Mouse (Mus musculus): ENCODE data around the gene Bfsp1. TPM values are rescaled to one million over a fixed set of nuclear protein-coding genes. Genes with fewer than 3 reads are reported as not detected.

Gene Bfsp1
- 0.14 and 0.22 TPM in 2 replicates for polyA plus RNA-seq (2015; fragmentation: Nextera tagmentation; extraction: Ambion mirVana)

- Histone ChIP-seq H3K4me3 (replicated peaks) (peak within 1 kb of the TSS; percentile 46), H3K4me1 (replicated peaks) (peaks cover 18% of the 10 kb centered on the region), H3K4me2 (peak within 1 kb of the TSS; percentile 70), H3K27me3 (peaks cover 55% of the 10 kb centered on the region), H3K9me3 (replicated peaks) (no peaks in the 10 kb centered on the region), H3K9ac (peak within 1 kb of the TSS; percentile 21; the same call in 1 of the 2 replicates), H3K27ac (replicated peaks) (no peak within 1 kb of the TSS), H3K36me3 (replicated peaks) (no peaks in the 10 kb centered on the region)
- peak; percentile 56 for ATAC-seq (ENCODE audit: insufficient read depth)
- WGBS (ENCODE audit: insufficient replicate concordance): 5% methylated on average over 86 of the region's 86 CpGs
Measured at GRCm38 (mm10) chr2:143862484-143863231, at the start of gene Bfsp1. Gene Bfsp1 (minus strand): TSS chr2:143863173.

DNA sequence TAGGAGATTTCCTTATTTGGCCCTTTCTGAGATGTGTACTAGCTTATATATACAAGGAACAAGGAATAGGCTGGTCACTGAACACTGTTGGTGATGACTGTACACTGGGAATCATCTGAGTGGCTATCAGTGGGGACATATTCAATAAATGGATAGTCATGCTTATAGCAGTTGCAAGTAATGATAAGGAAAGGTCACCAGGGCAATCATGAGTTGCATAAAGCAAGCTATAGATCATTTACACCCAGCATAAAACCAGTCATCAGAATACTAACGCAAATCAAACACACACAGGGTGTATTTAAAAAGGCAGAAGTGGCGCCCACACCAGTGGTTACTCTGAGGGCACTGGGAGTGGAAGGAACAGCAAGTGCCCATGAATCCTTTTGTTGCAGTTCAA is 49.2 kb upstream of the Bfsp1 start:
- H3K36me3 ChIP-seq (replicated peaks): no peaks in the 10 kb centered on the region
- H3K27me3 ChIP-seq: peaks cover 10% of the 10 kb centered on the region; the same call in 1 of the 2 replicates
- H3K4me2 ChIP-seq: peak overlapping the region; percentile 5; the same call in 1 of the 2 replicates
- H3K4me3 ChIP-seq (replicated peaks): no peak overlapping the region
- H3K9me3 ChIP-seq (replicated peaks): no peaks in the 10 kb centered on the region
- no peak overlapping the region for H3K27ac ChIP-seq (replicated peaks)
- no peak overlapping the region for H3K9ac ChIP-seq
- ATAC-seq (ENCODE audit: insufficient read depth): no peak
- WGBS (ENCODE audit: insufficient replicate concordance): 55% methylated on average over 2 of the region's 2 CpGs
- H3K4me1 ChIP-seq (replicated peaks): peaks cover 40% of the 10 kb centered on the region

DNA sequence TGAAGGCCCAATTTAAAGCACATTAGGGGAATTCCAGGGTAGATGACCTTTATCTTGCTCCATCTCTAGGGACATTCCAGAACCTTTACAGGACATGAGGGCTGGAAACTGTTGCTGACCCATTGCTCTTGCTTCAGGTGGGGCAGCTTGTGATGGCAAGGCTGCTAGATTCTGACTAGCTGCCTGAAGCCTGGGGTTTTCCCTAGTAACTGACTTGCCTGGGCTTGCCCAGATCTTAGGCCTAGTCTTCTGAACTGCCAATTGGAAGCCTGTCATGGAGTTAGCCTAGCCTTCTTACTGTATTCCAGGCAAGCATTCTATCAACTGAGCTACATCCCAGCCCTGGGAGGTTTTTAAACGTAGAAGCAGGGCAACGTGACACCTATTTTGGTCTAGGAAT is 46.3 kb upstream of the Bfsp1 start:
- H3K4me3 ChIP-seq (replicated peaks): no peak overlapping the region
- ATAC-seq (ENCODE audit: insufficient read depth): no peak
- H3K36me3 ChIP-seq (replicated peaks): no peaks in the 10 kb centered on the region
- H3K27me3 ChIP-seq: peaks cover 9% of the 10 kb centered on the region; the same call in 1 of the 2 replicates
- H3K9me3 ChIP-seq (replicated peaks): no peaks in the 10 kb centered on the region
- no peak overlapping the region for H3K27ac ChIP-seq (replicated peaks)
- 67% methylated on average over 2 of the region's 2 CpGs for WGBS (ENCODE audit: insufficient replicate concordance)
- H3K9ac ChIP-seq: no peak overlapping the region
- H3K4me2 ChIP-seq: no peak overlapping the region
- H3K4me1 ChIP-seq (replicated peaks): peaks cover 14% of the 10 kb centered on the region

DNA sequence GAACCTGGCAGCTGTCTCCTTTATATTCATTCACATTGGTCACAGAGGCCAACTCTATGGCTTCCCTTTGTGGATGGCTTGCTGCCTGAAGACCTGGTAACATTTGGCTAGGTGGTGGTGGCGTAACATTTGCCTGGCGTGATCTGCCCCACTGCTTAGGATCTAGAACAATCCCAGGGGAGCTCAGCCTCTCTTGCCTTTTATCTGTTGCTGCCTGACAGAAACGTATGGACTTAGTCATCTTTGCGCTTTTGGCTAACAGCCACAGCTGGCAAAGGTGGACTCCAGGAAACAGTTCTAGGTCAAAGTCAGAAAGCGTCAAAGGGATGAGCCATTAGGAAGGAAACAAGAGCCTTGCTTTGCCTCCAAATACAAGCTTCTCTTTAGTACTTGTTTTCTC is 41.9 kb upstream of the Bfsp1 start:
- Histone ChIP-seq H3K27ac (replicated peaks) (no peak overlapping the region), H3K36me3 (replicated peaks) (no peaks in the 10 kb centered on the region), H3K4me2 (no peak overlapping the region), H3K27me3 (no peaks in the 10 kb centered on the region), H3K9me3 (replicated peaks) (no peaks in the 10 kb centered on the region), H3K4me1 (replicated peaks) (peaks cover 6% of the 10 kb centered on the region; the same call in 1 of the 2 replicates), H3K9ac (no peak overlapping the region), H3K4me3 (replicated peaks) (no peak overlapping the region)
- no peak for ATAC-seq (ENCODE audit: insufficient read depth)
- 61% methylated on average over 5 of the region's 5 CpGs for WGBS (ENCODE audit: insufficient replicate concordance)

- Histone ChIP-seq H3K4me2 (no peak overlapping the region), H3K36me3 (replicated peaks) (no peaks in the 10 kb centered on the region), H3K9ac (no peak overlapping the region), H3K9me3 (replicated peaks) (no peaks in the 10 kb centered on the region), H3K4me3 (replicated peaks) (no peak overlapping the region), H3K27ac (replicated peaks) (no peak overlapping the region), H3K27me3 (no peaks in the 10 kb centered on the region), H3K4me1 (replicated peaks) (peaks cover 12% of the 10 kb centered on the region)
- WGBS (ENCODE audit: insufficient replicate concordance): 63% methylated on average over 9 of the region's 9 CpGs
- no peak for ATAC-seq (ENCODE audit: insufficient read depth)
Measured at GRCm38 (mm10) chr2:143903376-143904045, 40.5 kb upstream of the Bfsp1 start.

DNA sequence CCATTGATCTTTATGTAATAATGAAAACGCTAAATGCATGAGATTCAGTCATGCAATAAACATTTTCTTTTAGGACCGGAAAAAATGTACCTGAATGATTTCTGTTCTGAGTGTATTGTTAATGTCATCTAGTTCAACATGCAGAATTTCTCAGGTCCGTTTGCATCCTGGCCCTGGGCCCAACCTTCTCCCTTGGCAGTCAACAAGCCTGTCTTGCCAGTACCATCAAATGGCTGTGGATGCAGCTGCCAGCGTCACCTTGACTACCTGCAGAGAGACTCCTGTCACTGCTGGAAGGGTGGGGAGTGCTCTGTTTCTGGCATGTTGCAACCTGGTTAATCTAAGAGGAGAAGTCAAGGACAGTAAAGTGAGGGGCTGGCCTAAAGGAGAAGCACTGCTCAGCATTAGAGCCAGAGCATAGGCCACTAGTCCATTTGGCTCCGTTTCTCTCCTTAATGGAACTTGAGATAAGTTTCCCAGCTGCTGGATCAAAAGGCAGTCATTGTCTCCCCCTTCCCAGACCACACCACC is 37.9 kb upstream of the Bfsp1 start:
- 69% methylated on average over 5 of the region's 5 CpGs for WGBS (ENCODE audit: insufficient replicate concordance)
- no peaks in the 10 kb centered on the region for H3K36me3 ChIP-seq (replicated peaks)
- no peak overlapping the region for H3K9ac ChIP-seq
- no peak overlapping the region for H3K4me2 ChIP-seq
- H3K4me1 ChIP-seq (replicated peaks): peaks cover 17% of the 10 kb centered on the region
- H3K27ac ChIP-seq (replicated peaks): no peak overlapping the region
- no peak overlapping the region for H3K4me3 ChIP-seq (replicated peaks)
- no peaks in the 10 kb centered on the region for H3K9me3 ChIP-seq (replicated peaks)
- no peaks in the 10 kb centered on the region for H3K27me3 ChIP-seq
- no peak for ATAC-seq (ENCODE audit: insufficient read depth)

- H3K9ac ChIP-seq: no peak overlapping the region
- ATAC-seq (ENCODE audit: insufficient read depth): no peak
Measured at GRCm38 (mm10) chr2:143899470-143900220, 36.7 kb upstream of the Bfsp1 start.

DNA sequence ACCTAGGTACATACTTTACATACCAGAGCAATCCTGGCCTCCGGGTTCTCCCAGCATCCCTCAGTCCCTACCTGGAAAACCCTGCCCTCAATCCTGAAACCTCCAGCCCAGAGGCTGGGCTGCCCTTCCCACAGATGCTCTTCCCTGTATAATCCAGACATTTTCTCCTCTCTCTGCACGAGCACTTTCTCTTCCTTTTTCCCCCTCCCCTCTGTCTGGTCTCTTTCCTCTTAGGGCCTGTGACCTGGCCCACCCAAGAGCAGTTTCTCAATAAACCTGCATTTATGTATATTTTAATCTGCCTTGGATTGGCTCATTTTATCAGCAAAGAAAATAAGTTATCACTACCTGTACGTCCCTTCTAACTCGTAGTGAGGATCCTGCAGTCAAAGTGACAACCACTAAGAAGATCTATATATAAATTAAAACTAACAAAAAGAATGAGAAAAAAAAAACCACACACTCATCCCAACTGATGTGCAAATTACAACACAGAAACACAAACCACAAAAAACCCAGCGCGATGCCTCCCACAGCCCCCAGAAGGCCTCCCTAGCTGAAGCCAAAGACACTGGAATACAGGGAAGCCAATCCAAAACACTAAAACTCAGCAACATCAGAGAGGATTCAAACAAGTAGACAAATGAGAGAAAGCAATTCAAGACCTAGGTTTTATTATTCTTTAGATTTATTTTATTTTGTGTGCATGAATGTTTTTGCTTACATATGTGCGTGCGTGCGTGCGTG is 28.5 kb upstream of the Bfsp1 start:
- WGBS (ENCODE audit: insufficient replicate concordance): 67% methylated on average over 10 of the region's 10 CpGs
- Histone ChIP-seq H3K4me2 (no peak overlapping the region), H3K9me3 (replicated peaks) (no peaks in the 10 kb centered on the region), H3K4me1 (replicated peaks) (peaks cover 11% of the 10 kb centered on the region), H3K36me3 (replicated peaks) (no peaks in the 10 kb centered on the region), H3K9ac (no peak overlapping the region), H3K27me3 (no peaks in the 10 kb centered on the region), H3K4me3 (replicated peaks) (no peak overlapping the region), H3K27ac (replicated peaks) (no peak overlapping the region)
- ATAC-seq (ENCODE audit: insufficient read depth): no peak

More at GRCm38 (mm10) chr2:143899470-143900220, 36.7 kb upstream of the Bfsp1 start:
- 48% methylated on average over 9 of the region's 9 CpGs for WGBS (ENCODE audit: insufficient replicate concordance)
- Histone ChIP-seq H3K27me3 (no peaks in the 10 kb centered on the region), H3K36me3 (replicated peaks) (no peaks in the 10 kb centered on the region), H3K4me2 (no peak overlapping the region), H3K27ac (replicated peaks) (no peak overlapping the region), H3K4me1 (replicated peaks) (peaks cover 17% of the 10 kb centered on the region), H3K4me3 (replicated peaks) (no peak overlapping the region), H3K9me3 (replicated peaks) (no peaks in the 10 kb centered on the region)

GRCm38 (mm10) chr2:143889860-143890433 is 27.0 kb upstream of the Bfsp1 start:
- peak overlapping the region; percentile 23 for H3K4me2 ChIP-seq

More at GRCm38 (mm10) chr2:143889860-143890433, 27.0 kb upstream of the Bfsp1 start:
- Histone ChIP-seq H3K4me3 (replicated peaks) (no peak overlapping the region), H3K36me3 (replicated peaks) (no peaks in the 10 kb centered on the region), H3K4me1 (replicated peaks) (peaks cover 11% of the 10 kb centered on the region), H3K9ac (no peak overlapping the region), H3K27me3 (no peaks in the 10 kb centered on the region), H3K27ac (replicated peaks) (peak overlapping the region; percentile 24; the same call in 1 of the 2 replicates), H3K9me3 (replicated peaks) (no peaks in the 10 kb centered on the region)
- 49% methylated on average over 12 of the region's 12 CpGs for WGBS (ENCODE audit: insufficient replicate concordance)
- ATAC-seq (ENCODE audit: insufficient read depth): no peak
